Mouse (Mus musculus) cortical plate, adult 2 months (tissue): Measurements from ENCODE around the gene Rps9.

Source experiments
- CTCF ChIP-seq: fragments of 200-500 bp; IDR thresholded peaks from 2 replicates; pipeline ENCODE4 v1.5.1; 2011; ENCODE audit warnings: mild to moderate bottlenecking, control low read depth, low read length; ENCODE audit not compliant: insufficient read depth; ENCODE audit errors: extremely low read depth
- POLR2A ChIP-seq: fragments of 200-500 bp; IDR thresholded peaks from 2 replicates; pipeline ENCODE4 v1.6.1; 2011; ENCODE audit warnings: mild to moderate bottlenecking, low read length, control low read depth; ENCODE audit not compliant: insufficient read depth; ENCODE audit errors: extremely low read depth

- TF ChIP-seq POLR2A (no peak), CTCF (no peak)
Measured at GRCm38 (mm10) chr7:3706343-3706934, 2.6 kb downstream of the Rps9 start.
